Mouse (Mus musculus) MEL (cell line): Measurements from ENCODE around the gene Gm10563. TPM values are rescaled to one million over a fixed set of nuclear protein-coding genes. Genes with fewer than 3 reads are reported as not detected.
A peak's percentile ranks its signal among the peaks of the same experiment; 100 is the strongest.

Experiments
- DNase-seq: peaks from one replicate; pipeline ENCODE4 v3.0.0; 2011; ENCODE audit warnings: low read depth, low spot score
- H3K27ac ChIP-seq: 2 replicates; pipeline ENCODE4 v1.5.1; 2012; ENCODE audit warnings: low read depth, mild to moderate bottlenecking, control low read depth, low read length, moderate library complexity; ENCODE audit not compliant: control insufficient read depth
- H3K27me3 ChIP-seq, 2 experiments: fragments of 150-350 bp in 1 of 2; sonication (generic) in 1 of 2; 2 replicates each; pipeline ENCODE4 v1.6.1; 2012; ENCODE audit warnings: low read length in 2 of 2, mild to moderate bottlenecking in 2 of 2, improper control_type of control experiment in 1 of 2, moderate library complexity in 1 of 2; ENCODE audit not compliant: insufficient read depth in 2 of 2, control insufficient read depth in 1 of 2
- H3K36me3 ChIP-seq, 2 experiments: 2 replicates each; pipeline ENCODE4 v1.6.1; 2012 to 2014; ENCODE audit warnings: low read length in 2 of 2, improper control_type of control experiment in 1 of 2, inconsistent platforms in 1 of 2, mild to moderate bottlenecking in 1 of 2; ENCODE audit not compliant: insufficient read depth in 2 of 2, control insufficient read depth in 1 of 2
- H3K4me1 ChIP-seq, 2 experiments: fragments of 150-350 bp in 1 of 2; sonication (generic) in 1 of 2; 2 replicates each; pipeline ENCODE4 v1.6.1; 2012; ENCODE audit warnings: low read length in 2 of 2, improper control_type of control experiment in 1 of 2, mild to moderate bottlenecking in 1 of 2; ENCODE audit not compliant: insufficient read depth in 2 of 2, control insufficient read depth in 1 of 2
- H3K4me3 ChIP-seq, 2 experiments: fragments of 150-350 bp in 1 of 2; sonication (generic) in 1 of 2; 2 replicates each; pipeline ENCODE4 v1.5.1; 2012; ENCODE audit warnings: low read depth in 2 of 2, low read length in 2 of 2, mild to moderate bottlenecking in 2 of 2, moderate library complexity in 2 of 2, control low read depth in 1 of 2, improper control_type of control experiment in 1 of 2; ENCODE audit not compliant: control insufficient read depth in 1 of 2, insufficient read depth in 1 of 2
- H3K79me2 ChIP-seq: 2 replicates; pipeline ENCODE4 v1.6.1; 2012; ENCODE audit warnings: mild to moderate bottlenecking, low read length, moderate library complexity; ENCODE audit not compliant: control insufficient read depth, poor library complexity, insufficient read depth
- H3K9ac ChIP-seq: 2 replicates; pipeline ENCODE4 v1.6.1; 2012; ENCODE audit warnings: low read depth, mild to moderate bottlenecking, control low read depth, low read length, moderate library complexity; ENCODE audit not compliant: control insufficient read depth, poor library complexity, severe bottlenecking
- H3K9me3 ChIP-seq: fragments of 150-350 bp; sonication (generic); replicated peaks from 2 replicates; pipeline ENCODE4 v1.6.1; 2012; ENCODE audit warnings: mild to moderate bottlenecking, low read length, improper control_type of control experiment, moderate library complexity; ENCODE audit not compliant: insufficient read depth
- CHD1 ChIP-seq: IDR thresholded peaks from 2 replicates; pipeline ENCODE4 v1.6.1; 2012; ENCODE audit warnings: low read depth, mild to moderate bottlenecking, inconsistent platforms, low read length, improper control_type of control experiment
- CTCF ChIP-seq, 3 experiments: IDR thresholded peaks in 2 of 3; conservative IDR thresholded peaks in 1 of 3; 2 replicates each; pipeline ENCODE4 v1.5.1; 2011 to 2012; ENCODE audit warnings: low read length in 3 of 3, low read depth in 2 of 3, mild to moderate bottlenecking in 2 of 3, improper control_type of control experiment in 1 of 3, inconsistent platforms in 1 of 3, mixed read lengths in 1 of 3, moderate library complexity in 1 of 3; ENCODE audit not compliant: control insufficient read depth in 1 of 3, insufficient read depth in 1 of 3, poor library complexity in 1 of 3, severe bottlenecking in 1 of 3
- EP300 ChIP-seq, 2 experiments: IDR thresholded peaks; 2 replicates each; pipeline ENCODE4 v1.6.1; 2011; ENCODE audit warnings: improper control_type of control experiment in 2 of 2, low read length in 2 of 2, low read depth in 1 of 2, mild to moderate bottlenecking in 1 of 2
- HCFC1 ChIP-seq: IDR thresholded peaks from 2 replicates; pipeline ENCODE4 v1.6.1; 2012; ENCODE audit warnings: low read depth, mild to moderate bottlenecking, inconsistent platforms, low read length, improper control_type of control experiment, moderate library complexity
- JUND ChIP-seq: IDR thresholded peaks from 2 replicates; pipeline ENCODE4 v1.6.1; 2011; ENCODE audit warnings: low read depth, mild to moderate bottlenecking, improper control_type of control experiment, low read length
- MAX ChIP-seq: IDR thresholded peaks from 2 replicates; pipeline ENCODE4 v1.6.1; 2011; ENCODE audit warnings: low read length, improper control_type of control experiment
- MYC ChIP-seq: IDR thresholded peaks from 2 replicates; pipeline ENCODE4 v1.6.1; 2011; ENCODE audit warnings: low read depth, mild to moderate bottlenecking, low read length, improper control_type of control experiment, moderate library complexity
- POLR2A ChIP-seq, 2 experiments: IDR thresholded peaks; 2 replicates each; pipeline ENCODE4 v1.6.1; 2011 to 2012; ENCODE audit warnings: low read length in 2 of 2, mild to moderate bottlenecking in 2 of 2, control low read depth in 1 of 2, improper control_type of control experiment in 1 of 2, low read depth in 1 of 2, moderate library complexity in 1 of 2; ENCODE audit not compliant: control insufficient read depth in 1 of 2, insufficient read depth in 1 of 2, poor library complexity in 1 of 2
- RCOR1 ChIP-seq: IDR thresholded peaks from 2 replicates; pipeline ENCODE4 v1.6.1; 2012; ENCODE audit warnings: low read depth, mild to moderate bottlenecking, inconsistent platforms, low read length, improper control_type of control experiment
- SMC3 ChIP-seq: IDR thresholded peaks from 2 replicates; pipeline ENCODE4 v1.6.1; 2011; ENCODE audit warnings: low read depth, low read length, improper control_type of control experiment
- USF2 ChIP-seq, 2 experiments: IDR thresholded peaks; 2 replicates each; pipeline ENCODE4 v1.6.1; 2011 to 2012; ENCODE audit warnings: improper control_type of control experiment in 2 of 2, low read length in 2 of 2, borderline replicate concordance in 1 of 2, inconsistent platforms in 1 of 2, low read depth in 1 of 2, mild to moderate bottlenecking in 1 of 2; ENCODE audit not compliant: insufficient read depth in 1 of 2
- ZKSCAN1 ChIP-seq: IDR thresholded peaks from 2 replicates; pipeline ENCODE4 v1.6.1; 2012; ENCODE audit warnings: low read depth, mild to moderate bottlenecking, inconsistent platforms, low read length, improper control_type of control experiment, moderate library complexity
- ZNF384 ChIP-seq: IDR thresholded peaks from 2 replicates; pipeline ENCODE4 v1.6.1; 2012; ENCODE audit warnings: low read depth, mild to moderate bottlenecking, inconsistent platforms, low read length, improper control_type of control experiment
- polyA plus RNA-seq, 2 experiments: library from polyadenylated mRNA; stranded (reverse) in 1 of 2; unstranded in 1 of 2; fragments of >175 nt in 1 of 2; fragments of >200 nt in 1 of 2; gene quantifications; 2 replicates each; pipeline versions ENCODE4 v1.2.1 to v1.2.4; 2012; ENCODE audit warnings: low replicate concordance in 2 of 2, low read depth in 1 of 2; ENCODE audit not compliant: insufficient read length in 2 of 2, insufficient read depth in 1 of 2, missing spikeins in 1 of 2
- total RNA-seq: library from RNA; depleted of rRNA; stranded (reverse); fragments of 300-350 nt; gene quantifications from 2 replicates; pipeline ENCODE4 v1.2.3, GENCODE M21; 2012

The Gm10563 gene
- total and polyA plus RNA-seq, 3 experiments, result not detected

DNA sequence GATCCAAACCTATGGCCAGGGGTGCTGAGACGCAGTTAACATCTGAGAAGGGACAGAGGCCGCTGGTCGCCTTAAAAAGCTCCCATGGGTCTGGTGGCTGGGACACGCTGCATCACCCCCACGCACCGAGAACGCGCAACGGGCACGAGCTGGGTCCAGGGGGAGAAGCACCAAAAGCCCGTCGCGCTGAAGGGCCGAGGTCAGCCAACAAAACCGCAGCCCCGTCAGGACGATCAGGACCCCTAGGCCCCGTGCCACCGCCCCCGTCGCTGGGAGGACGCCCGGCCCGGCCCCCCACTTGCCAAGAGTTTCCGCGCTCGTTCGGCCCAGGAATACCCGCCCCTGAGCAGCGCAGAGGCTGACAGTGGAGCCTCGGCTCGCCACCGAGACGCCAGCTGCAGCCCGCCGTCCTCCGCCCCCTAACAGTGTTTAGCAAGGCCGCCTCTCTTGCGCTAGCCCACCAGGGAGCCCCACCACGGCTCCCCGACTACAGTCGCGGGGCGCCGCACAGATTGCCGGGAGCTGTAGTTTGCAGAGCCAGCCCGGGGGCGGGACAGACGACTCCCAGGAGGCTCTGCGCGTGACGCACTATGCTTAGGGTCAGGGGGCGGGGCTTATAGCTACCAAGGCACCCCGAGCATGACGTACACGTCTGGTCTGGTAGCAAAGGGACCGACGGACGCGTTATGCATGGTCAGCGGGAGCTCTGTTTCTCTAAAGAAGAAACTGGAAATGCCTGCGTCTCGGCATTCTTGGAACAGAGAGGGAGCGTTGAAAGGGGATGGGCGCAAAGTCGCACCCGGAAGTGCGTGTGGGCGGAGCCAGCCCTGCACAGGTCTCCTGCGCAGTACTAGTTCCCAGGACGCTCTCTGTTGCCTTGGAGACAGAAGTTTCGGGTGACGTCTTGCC lies 23.7 kb upstream of the Gm10563 start, which contains the start of gene Mib2 (continued):
- TF ChIP-seq USF2 (IDR thresholded peaks at IDR 0.05; ENCODE audit: borderline replicate concordance in 1 of 2, insufficient read depth in 1 of 2, low read depth in 1 of 2, low read length in 2 of 2) (no peak), HCFC1 (peak; percentile 94), CHD1 (no peak)

DNA sequence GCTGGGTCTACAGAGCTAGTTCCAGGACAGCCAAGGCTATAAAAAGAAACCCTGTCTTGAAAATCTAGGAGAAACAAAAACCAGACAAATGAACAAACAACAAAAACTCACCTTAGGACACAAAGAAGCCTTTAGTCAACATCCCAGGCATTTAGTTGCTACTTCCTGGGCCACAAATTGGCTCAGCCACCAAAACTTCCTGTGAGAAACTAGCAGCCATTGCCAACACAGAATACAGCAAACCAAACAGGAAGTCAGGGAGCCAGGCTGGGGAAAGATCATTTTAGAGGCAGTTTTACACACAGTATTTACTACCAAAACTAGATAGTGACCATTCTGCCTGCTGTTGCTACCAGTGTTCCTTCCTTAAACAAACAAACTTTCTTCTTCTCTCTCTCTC lies 21.7 kb upstream of the Gm10563 start:
- peaks cover 5% of the 10 kb centered on the region; the same call in 1 of the 2 replicates for H3K79me2 ChIP-seq
- H3K36me3 ChIP-seq, result peaks cover 0 to 2% of the 10 kb centered on the region in 2 experiments; a peak in 2 of 4 replicates
- no peaks in the 10 kb centered on the region for H3K27me3 ChIP-seq
- H3K4me1 ChIP-seq, result peaks cover 2 to 3% of the 10 kb centered on the region in 2 experiments; a peak in 1 of 4 replicates
- H3K27ac ChIP-seq, result no peak overlapping the region; the same call in 1 of the 2 replicates
- no peak overlapping the region for H3K9ac ChIP-seq
- no peak overlapping the region for H3K4me3 ChIP-seq
- no peaks in the 10 kb centered on the region for H3K9me3 ChIP-seq
- no peak for DNase-seq
- TF ChIP-seq SMC3 (no peak), MAX (no peak), MYC (no peak), JUND (no peak), EP300 (IDR thresholded peaks at IDR 0.05; ENCODE audit: low read depth in 1 of 2, low read length in 2 of 2) (no peak)
- TF ChIP-seq, all 39 proteins: peak for 0

DNA sequence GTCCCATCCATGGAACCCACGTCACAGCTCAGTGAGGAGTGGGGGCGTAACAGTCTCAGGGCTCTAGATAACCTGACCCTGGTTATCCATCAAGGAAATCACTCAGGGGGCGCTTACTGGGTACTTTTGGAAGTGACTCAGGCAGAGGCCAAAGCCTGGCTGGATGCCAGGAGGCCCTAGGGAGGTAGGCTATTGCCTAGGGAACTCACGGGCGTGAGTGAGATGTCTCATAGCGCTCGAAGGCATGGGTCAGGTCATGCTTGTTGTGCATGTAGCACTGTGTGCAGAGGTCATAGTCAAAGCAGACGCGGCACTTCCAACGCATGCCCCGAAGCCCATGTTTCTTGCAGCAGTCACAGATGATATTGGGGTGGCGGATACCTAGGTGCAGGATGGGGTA lies 15.4 kb upstream of the Gm10563 start:
- H3K27ac ChIP-seq, result no peak overlapping the region
- no peaks in the 10 kb centered on the region for H3K79me2 ChIP-seq
- no peaks in the 10 kb centered on the region; a peak in 1 of 4 replicates for H3K36me3 ChIP-seq
- TF ChIP-seq USF2 (IDR thresholded peaks at IDR 0.05; ENCODE audit: borderline replicate concordance in 1 of 2, insufficient read depth in 1 of 2, low read depth in 1 of 2, low read length in 2 of 2), result no peak
- TF ChIP-seq MYC, result no peak
- TF ChIP-seq POLR2A (IDR thresholded peaks at IDR 0.05; ENCODE audit: control insufficient read depth in 1 of 2, insufficient read depth in 1 of 2, low read depth in 1 of 2, low read length in 2 of 2, poor library complexity in 1 of 2), result 0 out of 4 replicates have a peak, but pooled peaks of 1 of the 2 experiments have one; percentile 17
- no peak for TF ChIP-seq ZNF384
- no peak for TF ChIP-seq JUND
- TF ChIP-seq CTCF (IDR thresholded peaks at IDR 0.05 in 2 of 3, conservative IDR thresholded peaks at IDR 0.05 in 1 of 3; ENCODE audit: control insufficient read depth in 1 of 3, insufficient read depth in 1 of 3, low read depth in 2 of 3, low read length in 3 of 3, poor library complexity in 1 of 3, severe bottlenecking in 1 of 3), result no peak
- 0 out of 4 replicates have a peak, but pooled peaks of 1 of the 2 experiments have one; percentile 5 for TF ChIP-seq EP300 (IDR thresholded peaks at IDR 0.05; ENCODE audit: low read depth in 1 of 2, low read length in 2 of 2)
- no peak for TF ChIP-seq RCOR1
- no peak for TF ChIP-seq ZKSCAN1
- H3K27me3 ChIP-seq, result no peaks in the 10 kb centered on the region
- no peak overlapping the region for H3K4me3 ChIP-seq
- no peaks in the 10 kb centered on the region for H3K9me3 ChIP-seq
- no peak overlapping the region for H3K9ac ChIP-seq
- peaks cover 0 to 8% of the 10 kb centered on the region in 2 experiments; a peak in 1 of 4 replicates for H3K4me1 ChIP-seq
- DNase-seq, result peak; percentile 52
